Mouse (Mus musculus) intestine, embryonic 16.5 days (tissue): ENCODE results near the gene Ephb2. TPM values are rescaled to one million over a fixed set of nuclear protein-coding genes. Genes with fewer than 3 reads are reported as not detected.

ENCODE experiments used
- ATAC-seq: fragments of 200-750 bp; cut with Nextera tagmentation; 2 replicates; pipeline ENCODE4 v1.8.0; 2017; ENCODE audit warnings: moderate TSS enrichment, moderate library complexity
- H3K27ac ChIP-seq: fragments of 300-500 bp; sonication (generic); 2 replicates; pipeline ENCODE4 v1.5.1; 2014; ENCODE audit warnings: mild to moderate bottlenecking, low read length
- H3K27me3 ChIP-seq: fragments of 300-500 bp; sonication (generic); replicated peaks from 2 replicates; pipeline ENCODE4 v1.6.1; 2014; ENCODE audit warnings: low read length, control low read depth, mixed read lengths; ENCODE audit not compliant: control insufficient read depth, insufficient read depth
- H3K36me3 ChIP-seq: fragments of 300-500 bp; sonication (generic); 2 replicates; pipeline ENCODE4 v1.6.1; 2014; ENCODE audit warnings: low read length, control low read depth; ENCODE audit not compliant: control insufficient read depth, insufficient read depth
- H3K4me1 ChIP-seq: fragments of 300-500 bp; sonication (generic); 2 replicates; pipeline ENCODE4 v1.6.1; 2014; ENCODE audit warnings: low read length, control low read depth, mixed read lengths; ENCODE audit not compliant: control insufficient read depth, insufficient read depth
- H3K4me2 ChIP-seq: fragments of 300-500 bp; sonication (generic); 2 replicates; pipeline ENCODE4 v1.6.1; 2014; ENCODE audit warnings: low read depth, low read length, control low read depth
- H3K4me3 ChIP-seq: fragments of 300-500 bp; sonication (generic); 2 replicates; pipeline ENCODE4 v1.5.1; 2014; ENCODE audit warnings: mild to moderate bottlenecking, low read length
- H3K9ac ChIP-seq: fragments of 300-500 bp; sonication (generic); 2 replicates; pipeline ENCODE4 v1.6.1; 2014; ENCODE audit warnings: low read depth, low read length
- H3K9me3 ChIP-seq: fragments of 300-500 bp; sonication (generic); 2 replicates; pipeline ENCODE4 v1.6.1; 2016; ENCODE audit warnings: low read length, control low read depth; ENCODE audit not compliant: control insufficient read depth
- WGBS: fragments of 180-500 bp; shearing (Covaris S2); extraction: QIAGEN DNeasy Blood & Tissue Kit; methylation state at CpG from one replicate; pipeline ENCODE4 v1.1.7; 2014; 5-methylcytosine and 5-hydroxymethylcytosine counted together
- polyA plus RNA-seq: library from polyadenylated mRNA; unstranded; fragments of >200 nt; fragmentation: Nextera tagmentation; extraction: Ambion mirVana; gene quantifications from 2 replicates; pipeline ENCODE4 v1.2.1, GENCODE M21; 2015

Ephb2 gene
- polyA plus RNA-seq, 1 experiment from 2014 or later: 3.5 TPM

DNA sequence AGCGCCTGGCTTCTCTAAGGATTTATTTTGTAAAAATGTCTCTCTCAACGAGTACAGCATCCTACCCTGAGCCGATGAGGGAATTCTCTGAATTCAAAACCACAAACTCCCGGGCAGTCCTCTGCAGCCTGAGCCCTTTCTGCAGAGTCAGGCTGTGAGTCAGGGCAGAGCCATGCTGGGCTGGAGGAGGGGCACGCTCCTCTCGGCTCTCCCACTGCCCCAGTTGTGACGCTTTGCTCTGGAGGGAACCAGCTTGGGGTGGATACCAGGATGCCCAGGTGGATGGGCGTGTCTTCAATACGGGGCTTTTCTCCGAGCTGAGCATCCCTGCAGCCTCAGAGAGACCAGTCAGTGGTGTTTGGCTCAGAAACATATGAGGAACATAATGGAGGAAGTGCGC is 27.3 kb downstream of the Ephb2 start:
- Histone ChIP-seq H3K9me3 (no peaks in the 10 kb centered on the region), H3K4me1 (peaks cover 32% of the 10 kb centered on the region), H3K4me2 (no peak overlapping the region), H3K27me3 (no peaks in the 10 kb centered on the region), H3K4me3 (no peak overlapping the region), H3K27ac (no peak overlapping the region), H3K9ac (0 out of 2 replicates have a peak overlapping the region, but pooled peaks have one; percentile 21), H3K36me3 (no peaks in the 10 kb centered on the region)
- WGBS: 29% methylated on average over 11 of the region's 11 CpGs
- no peak for ATAC-seq

GRCm38 (mm10) chr4:136807448-136808009 is 28.3 kb downstream of the Ephb2 start:
- no peak for ATAC-seq
- Histone ChIP-seq H3K27ac (no peak overlapping the region), H3K4me2 (no peak overlapping the region), H3K9ac (no peak overlapping the region; the same call in 1 of the 2 replicates), H3K4me1 (peaks cover 40% of the 10 kb centered on the region), H3K36me3 (no peaks in the 10 kb centered on the region), H3K9me3 (no peaks in the 10 kb centered on the region), H3K27me3 (no peaks in the 10 kb centered on the region), H3K4me3 (no peak overlapping the region)
- WGBS: 72% methylated on average over 11 of the region's 11 CpGs

DNA sequence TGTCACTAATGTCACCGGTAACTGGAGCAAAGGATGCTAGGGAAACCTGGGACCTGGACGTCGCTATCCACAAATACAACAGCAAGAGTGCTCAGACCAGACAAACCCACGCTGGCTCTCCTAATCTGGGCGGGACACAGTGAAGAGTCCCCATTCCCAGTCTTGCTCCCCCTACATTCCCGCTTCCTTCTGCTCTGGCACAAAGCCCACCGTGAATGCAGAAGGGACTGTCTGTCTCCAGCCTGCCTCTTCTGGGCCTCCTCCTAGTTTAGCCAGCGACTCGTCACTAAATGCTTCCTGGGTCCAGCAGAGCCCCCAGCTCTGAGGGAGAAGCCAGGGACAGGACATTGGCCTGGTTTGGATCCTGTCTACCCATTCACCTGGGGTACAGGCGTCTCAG is 29.5 kb downstream of the Ephb2 start:
- no peaks in the 10 kb centered on the region for H3K27me3 ChIP-seq
- H3K4me3 ChIP-seq: no peak overlapping the region
- H3K9me3 ChIP-seq: no peaks in the 10 kb centered on the region
- no peak for ATAC-seq
- peak overlapping the region; percentile 49; the same call in 1 of the 2 replicates for H3K9ac ChIP-seq
- WGBS: 55% methylated on average over 10 of the region's 10 CpGs
- peak overlapping the region; percentile 4; the same call in 1 of the 2 replicates for H3K27ac ChIP-seq
- H3K36me3 ChIP-seq: no peaks in the 10 kb centered on the region
- no peak overlapping the region for H3K4me2 ChIP-seq
- peaks cover 49% of the 10 kb centered on the region for H3K4me1 ChIP-seq

DNA sequence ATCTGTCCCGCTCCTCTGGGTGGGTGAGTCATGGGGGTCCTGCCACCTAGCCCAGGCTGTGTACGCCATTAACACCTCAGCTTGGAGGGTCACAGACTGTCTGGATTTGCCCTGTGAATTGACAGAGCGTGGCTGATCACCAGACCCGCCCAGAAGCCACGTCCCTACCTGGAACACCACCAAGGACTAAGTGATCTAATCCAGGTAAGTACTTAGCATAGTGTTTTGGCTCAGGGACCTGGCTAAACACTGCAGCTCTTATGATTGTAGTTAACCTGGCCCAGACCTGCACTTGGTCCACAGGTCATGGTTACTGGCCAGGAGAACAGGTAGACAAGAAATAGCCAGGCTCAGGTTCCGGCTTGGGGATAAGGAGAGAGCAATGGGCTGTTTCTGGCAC is 31.4 kb downstream of the Ephb2 start:
- ATAC-seq: no peak
- WGBS: 86% methylated on average over 6 of the region's 6 CpGs

DNA sequence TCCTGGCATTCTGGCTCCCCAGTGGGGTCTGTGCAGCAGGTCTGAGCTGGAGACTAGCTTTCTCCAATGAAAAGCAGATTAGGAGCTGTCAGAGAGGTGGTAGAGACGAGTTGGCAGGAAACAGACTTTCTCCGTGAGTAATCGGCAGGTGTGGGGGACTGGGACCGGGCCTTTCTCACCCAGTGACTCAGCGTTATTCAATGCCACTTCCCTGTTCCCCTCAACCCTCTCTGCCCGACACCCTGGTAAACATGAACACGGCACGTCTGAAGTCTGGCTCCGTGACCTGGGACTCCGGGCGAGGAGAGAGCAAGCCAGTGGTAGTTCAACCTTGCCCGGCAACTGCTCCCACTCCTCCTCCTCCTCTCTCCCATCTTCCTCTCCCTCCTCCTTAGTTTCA is 33.3 kb downstream of the Ephb2 start:
- Histone ChIP-seq H3K27me3 (no peaks in the 10 kb centered on the region), H3K36me3 (no peaks in the 10 kb centered on the region), H3K9ac (peak overlapping the region; percentile 56), H3K4me3 (no peak overlapping the region), H3K4me1 (peaks cover 57% of the 10 kb centered on the region), H3K4me2 (peak overlapping the region; percentile 37), H3K9me3 (no peaks in the 10 kb centered on the region), H3K27ac (peak overlapping the region; percentile 80)
- ATAC-seq: peak; percentile 82
- WGBS: 32% methylated on average over 12 of the region's 12 CpGs

More for the DNA sequence above, 31.4 kb downstream of the Ephb2 start:
- Histone ChIP-seq H3K36me3 (no peaks in the 10 kb centered on the region), H3K27me3 (no peaks in the 10 kb centered on the region), H3K9ac (no peak overlapping the region), H3K27ac (no peak overlapping the region), H3K4me2 (no peak overlapping the region), H3K9me3 (no peaks in the 10 kb centered on the region), H3K4me1 (peaks cover 55% of the 10 kb centered on the region), H3K4me3 (no peak overlapping the region)

GRCm38 (mm10) chr4:136801944-136802343 is 33.8 kb downstream of the Ephb2 start:
- Histone ChIP-seq H3K27me3 (no peaks in the 10 kb centered on the region), H3K9ac (peak overlapping the region; percentile 56; the same call in 1 of the 2 replicates), H3K36me3 (no peaks in the 10 kb centered on the region), H3K4me3 (no peak overlapping the region), H3K4me1 (peaks cover 54% of the 10 kb centered on the region), H3K4me2 (peak overlapping the region; percentile 37), H3K9me3 (no peaks in the 10 kb centered on the region), H3K27ac (peak overlapping the region; percentile 80)
- WGBS: 72% methylated on average over 5 of the region's 5 CpGs
- peak; percentile 83 for ATAC-seq

DNA sequence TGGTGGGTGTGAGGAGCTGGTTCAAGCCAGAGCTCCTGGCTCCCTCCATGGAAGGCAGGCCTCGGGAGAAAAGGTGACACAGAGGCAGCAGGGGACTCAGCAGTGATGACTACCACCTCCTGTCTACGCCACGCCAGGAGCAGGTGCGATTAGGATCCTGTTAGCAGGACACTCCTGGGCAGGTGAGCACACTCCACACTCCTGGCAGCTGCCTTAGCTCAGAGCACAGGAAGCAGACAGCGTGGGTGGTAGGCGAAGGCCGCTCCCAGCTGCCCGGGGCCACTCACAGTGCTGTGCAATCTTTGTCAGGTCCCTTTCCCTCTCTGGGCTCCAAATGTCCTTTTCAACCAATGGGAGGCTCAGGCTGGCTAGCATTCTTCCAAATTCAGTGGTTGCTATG is 34.3 kb downstream of the Ephb2 start:
- Histone ChIP-seq H3K4me3 (no peak overlapping the region), H3K36me3 (no peaks in the 10 kb centered on the region), H3K4me1 (peaks cover 49% of the 10 kb centered on the region), H3K4me2 (no peak overlapping the region), H3K9me3 (no peaks in the 10 kb centered on the region), H3K9ac (no peak overlapping the region), H3K27ac (0 out of 2 replicates have a peak overlapping the region, but pooled peaks have one; percentile 38), H3K27me3 (no peaks in the 10 kb centered on the region)
- WGBS: 76% methylated on average over 8 of the region's 8 CpGs
- ATAC-seq: no peak

DNA sequence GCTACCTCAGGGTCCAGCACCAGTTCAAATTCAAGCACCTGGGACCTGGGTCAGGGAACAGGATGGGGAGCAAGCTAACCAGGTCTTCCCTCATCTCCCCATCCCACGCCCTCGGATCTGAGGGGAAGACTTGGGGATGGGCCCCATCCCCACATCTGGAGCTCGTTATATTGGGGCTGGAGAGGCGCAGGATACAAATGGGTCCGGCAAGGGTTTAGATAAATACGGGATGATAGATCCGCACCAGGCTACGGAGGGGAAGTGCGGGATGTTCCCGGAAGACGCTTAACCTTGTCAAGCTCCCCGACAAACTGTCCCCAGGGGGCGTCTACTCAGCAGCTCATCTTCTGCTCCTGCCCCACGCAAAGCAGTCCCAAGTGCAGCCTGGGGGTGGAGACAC is 35.4 kb downstream of the Ephb2 start:
- ATAC-seq: no peak
- Histone ChIP-seq H3K27me3 (no peaks in the 10 kb centered on the region), H3K4me1 (peaks cover 45% of the 10 kb centered on the region)

DNA sequence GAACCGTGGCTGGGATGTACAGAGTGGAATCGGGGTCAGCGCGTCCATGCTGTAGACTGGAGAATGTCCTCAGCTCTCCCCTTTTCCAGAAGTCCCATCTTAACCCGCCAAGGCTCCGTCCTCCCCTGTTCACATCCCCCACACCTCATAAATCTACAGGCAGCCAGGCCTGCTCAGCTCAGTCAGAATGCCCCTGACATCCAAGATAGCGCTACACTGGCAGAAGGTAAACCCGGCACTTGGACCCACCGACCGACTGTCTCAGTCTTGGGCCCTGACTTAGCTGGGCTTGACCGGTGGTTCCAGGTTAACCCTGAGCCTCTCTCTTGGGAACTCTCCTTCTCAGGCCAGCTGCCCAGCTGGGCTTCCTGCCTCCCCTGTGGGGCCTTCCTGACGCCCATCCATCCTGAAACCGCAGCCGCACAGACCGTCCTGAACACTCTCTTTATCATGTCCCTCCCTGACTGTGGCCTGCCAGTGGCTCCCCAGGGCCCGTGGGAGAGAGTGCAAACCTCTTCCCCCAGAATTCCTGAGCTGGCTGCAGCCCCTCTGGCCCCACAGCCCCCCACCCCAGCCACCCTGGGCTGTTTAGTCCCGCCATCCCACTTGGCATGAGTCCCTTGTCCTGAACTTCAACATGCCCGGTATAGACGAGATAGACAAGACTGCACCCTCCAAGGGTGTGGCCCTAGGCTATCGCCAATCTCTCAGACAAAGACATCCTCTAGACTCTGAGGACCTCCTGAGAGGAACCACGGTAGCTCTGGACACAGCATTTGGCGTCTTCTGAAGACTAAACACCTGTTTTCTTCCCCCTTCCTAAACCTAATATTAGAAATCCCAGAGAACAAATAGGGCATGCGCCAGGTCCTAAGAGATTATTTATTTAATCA is 37.9 kb downstream of the Ephb2 start:
- H3K4me3 ChIP-seq: no peak overlapping the region
- no peak overlapping the region for H3K4me2 ChIP-seq
- 41% methylated on average over 23 of the region's 23 CpGs for WGBS
- no peaks in the 10 kb centered on the region for H3K27me3 ChIP-seq
- no peaks in the 10 kb centered on the region for H3K36me3 ChIP-seq
- H3K9me3 ChIP-seq: no peaks in the 10 kb centered on the region
- peak overlapping the region; percentile 29; the same call in 1 of the 2 replicates for H3K9ac ChIP-seq
- ATAC-seq: no peak
- H3K4me1 ChIP-seq: peaks cover 39% of the 10 kb centered on the region
- H3K27ac ChIP-seq: no peak overlapping the region

More for the DNA sequence above, 35.4 kb downstream of the Ephb2 start:
- no peak overlapping the region for H3K4me3 ChIP-seq
- 0 out of 2 replicates have a peak overlapping the region, but pooled peaks have one; percentile 19 for H3K9ac ChIP-seq
- WGBS: 51% methylated on average over 14 of the region's 14 CpGs
- H3K9me3 ChIP-seq: no peaks in the 10 kb centered on the region
- no peak overlapping the region for H3K4me2 ChIP-seq
- H3K36me3 ChIP-seq: no peaks in the 10 kb centered on the region
- no peak overlapping the region; the same call in 1 of the 2 replicates for H3K27ac ChIP-seq
